Mouse (Mus musculus): ENCODE measurements around the gene Lrch1. TPM values are rescaled to one million over a fixed set of nuclear protein-coding genes. Genes with fewer than 3 reads are reported as not detected.

Lrch1 gene
- total RNA-seq, 2 experiments from 2014 or later = 18.2 to 19.5 TPM

DNA sequence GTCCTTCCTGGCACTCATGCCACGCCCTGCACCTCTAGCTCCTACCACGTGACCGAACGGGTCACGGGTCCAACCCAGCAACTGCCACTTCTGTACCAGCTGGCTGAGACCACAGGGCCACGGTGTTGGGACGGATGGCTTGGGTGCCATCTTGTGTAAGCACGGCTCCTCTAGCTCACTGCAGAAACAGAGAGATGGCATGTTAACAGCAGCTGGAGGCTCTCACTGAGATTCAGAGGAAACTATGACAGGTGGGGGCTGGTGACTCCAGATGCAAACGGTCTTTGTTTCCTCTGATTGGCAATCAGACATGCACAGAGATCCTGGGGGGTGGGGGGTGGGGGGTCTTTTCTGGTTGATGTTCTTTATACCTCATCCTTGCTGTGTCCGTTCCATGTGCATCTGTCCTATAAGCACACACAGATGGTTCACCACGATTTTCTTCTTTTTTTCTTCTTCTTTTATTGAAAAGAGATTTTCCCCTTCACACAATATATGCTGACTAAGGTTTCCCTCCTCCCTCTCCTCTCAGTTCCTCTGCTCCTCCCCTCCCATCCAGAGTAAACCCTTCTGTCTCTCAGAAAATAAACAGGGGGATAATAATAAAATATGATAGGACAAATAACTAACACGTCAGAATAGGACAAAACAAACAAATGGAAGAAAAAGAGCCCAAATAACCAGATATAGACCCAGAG, 25.5 kb downstream of the Lrch1 start:
- peak; percentile 53 for ATAC-seq (ENCODE audit: poor library complexity, severe bottlenecking)

DNA sequence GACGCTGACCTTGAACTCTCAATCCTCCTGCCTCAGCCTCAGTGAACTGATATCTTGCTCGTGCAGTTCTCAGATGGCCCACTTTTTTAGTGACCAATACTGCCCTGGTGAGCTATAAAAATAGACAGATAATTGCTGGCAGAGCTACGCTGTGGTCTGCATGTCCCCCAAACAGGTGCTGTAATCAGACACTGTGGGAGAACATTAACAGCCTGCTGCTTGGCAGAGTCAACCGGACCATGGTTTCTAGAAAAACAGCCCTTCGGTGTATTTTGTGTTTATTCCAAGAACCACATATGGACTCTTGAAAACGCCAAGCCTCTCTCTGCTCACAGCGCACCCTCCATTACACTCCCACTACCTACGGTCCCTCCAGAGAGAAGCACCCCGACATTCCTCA, 26.2 kb downstream of the Lrch1 start:
- ATAC-seq (ENCODE audit: poor library complexity, severe bottlenecking) = no peak

DNA sequence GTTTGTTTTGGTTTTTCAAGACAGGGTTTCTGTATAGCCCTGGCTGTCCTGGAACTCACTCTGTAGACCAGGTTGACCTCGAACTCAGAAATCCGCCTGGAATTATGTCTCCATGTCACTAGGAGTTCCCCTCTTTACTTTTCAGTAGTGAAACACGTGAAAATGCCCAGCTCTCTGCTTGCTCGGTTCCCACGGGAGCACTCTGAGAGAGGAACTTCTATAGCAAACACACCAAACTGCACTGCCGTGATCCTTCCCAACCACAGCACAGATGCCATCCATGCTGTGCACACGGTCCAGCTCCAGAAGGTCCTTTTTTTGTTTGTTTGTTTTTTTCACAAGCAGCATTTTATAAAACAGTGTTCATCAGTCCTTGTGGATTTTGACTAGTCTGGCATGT, 28.5 kb downstream of the Lrch1 start:
- no peak for ATAC-seq (ENCODE audit: poor library complexity, severe bottlenecking)

DNA sequence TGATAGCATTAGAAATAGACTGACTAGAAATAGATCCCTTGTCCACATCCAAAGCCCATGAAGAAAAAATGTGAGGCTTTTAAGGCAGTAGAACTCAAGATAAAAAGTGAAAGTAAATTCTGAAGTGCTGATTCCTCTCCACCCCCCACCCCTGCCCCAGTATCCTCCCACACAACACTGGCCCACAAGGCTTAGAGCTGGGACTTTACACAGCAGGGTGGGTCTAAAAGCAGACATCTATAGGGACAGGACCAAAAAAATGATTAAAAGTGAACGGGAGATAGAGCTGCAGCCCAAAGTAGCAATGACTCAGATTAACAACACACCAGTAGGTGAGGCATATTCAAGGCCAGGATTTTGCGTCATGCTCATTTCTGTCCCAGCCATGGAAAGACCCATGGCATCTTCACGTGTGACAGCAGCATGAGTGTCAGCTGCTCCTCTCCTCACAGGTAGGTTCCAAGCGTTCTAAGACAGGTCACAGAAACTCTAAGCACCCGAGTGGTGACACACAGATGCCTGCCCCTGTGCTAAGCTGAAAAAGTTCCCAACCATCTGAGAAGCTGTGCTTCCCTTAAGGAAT, 29.1 kb downstream of the Lrch1 start:
- ATAC-seq (ENCODE audit: poor library complexity, severe bottlenecking) = no peak

DNA sequence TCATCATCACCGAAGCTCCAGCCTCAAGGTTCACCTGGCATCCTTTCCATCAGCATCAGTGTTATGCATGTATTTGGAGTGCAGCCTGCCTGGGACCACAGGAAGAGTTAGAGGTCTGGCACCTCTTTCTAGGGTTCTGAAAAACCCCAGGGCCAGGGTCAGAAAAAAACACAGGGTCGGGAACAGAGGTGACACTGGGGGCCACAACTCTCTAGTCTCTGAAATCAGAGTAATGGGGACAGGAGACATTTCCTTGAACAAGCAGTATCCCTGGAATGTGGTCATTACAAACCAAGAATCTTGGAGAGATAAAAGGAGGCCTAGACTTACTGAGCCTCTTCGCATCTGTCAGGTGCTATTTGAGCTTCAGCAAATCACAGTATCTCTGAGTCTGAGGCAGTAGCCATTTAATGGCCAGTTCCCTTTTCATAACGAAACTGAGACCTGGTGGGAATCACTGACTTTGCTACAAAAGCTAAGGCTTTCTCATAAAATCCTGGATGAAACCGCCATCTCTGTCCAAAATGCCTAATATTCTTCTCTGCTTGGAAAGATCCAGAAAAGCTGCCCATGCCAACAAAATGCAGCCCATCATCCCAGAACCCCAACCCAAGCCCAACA, 30.1 kb downstream of the Lrch1 start:
- no peak for ATAC-seq (ENCODE audit: poor library complexity, severe bottlenecking)

DNA sequence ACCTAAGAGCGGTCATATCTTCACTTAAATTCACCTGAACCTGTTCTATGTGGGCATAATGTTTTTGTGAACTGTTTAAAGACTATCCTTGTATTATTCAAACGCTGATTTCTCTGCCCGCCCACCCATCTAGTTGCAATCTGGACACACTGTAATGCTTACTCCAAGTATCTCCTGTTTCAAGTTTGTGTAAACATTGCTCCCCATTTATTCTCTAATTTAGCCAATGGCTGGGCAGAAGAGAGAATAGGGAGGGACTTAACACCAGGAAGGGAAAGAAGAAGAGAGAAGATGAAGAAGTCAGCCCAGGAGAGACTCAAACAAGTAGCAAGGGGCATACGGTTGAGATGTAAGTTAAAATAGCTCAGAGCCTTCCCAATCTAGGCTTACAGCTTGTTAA, 31.0 kb downstream of the Lrch1 start:
- ATAC-seq (ENCODE audit: poor library complexity, severe bottlenecking) = no peak

DNA sequence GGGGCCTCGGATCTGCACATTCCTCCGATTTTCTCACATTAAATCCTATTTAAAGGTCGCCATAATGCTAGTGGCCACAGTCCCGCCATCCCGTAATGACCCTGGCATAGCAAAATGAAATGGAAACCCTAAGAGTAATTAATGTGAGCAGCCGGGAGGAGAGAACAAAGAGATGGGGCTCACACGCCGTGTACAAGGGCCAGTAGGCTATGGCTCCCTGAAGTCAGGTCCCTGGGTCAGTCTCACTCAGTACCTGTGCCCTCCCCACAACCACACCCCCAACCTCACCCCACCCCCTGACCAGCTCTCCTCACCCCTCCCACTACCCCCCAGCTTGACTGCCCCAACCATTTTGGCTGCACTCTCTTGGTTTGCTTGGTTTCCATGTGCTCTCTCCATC, 31.6 kb downstream of the Lrch1 start:
- ATAC-seq (ENCODE audit: poor library complexity, severe bottlenecking) = no peak

DNA sequence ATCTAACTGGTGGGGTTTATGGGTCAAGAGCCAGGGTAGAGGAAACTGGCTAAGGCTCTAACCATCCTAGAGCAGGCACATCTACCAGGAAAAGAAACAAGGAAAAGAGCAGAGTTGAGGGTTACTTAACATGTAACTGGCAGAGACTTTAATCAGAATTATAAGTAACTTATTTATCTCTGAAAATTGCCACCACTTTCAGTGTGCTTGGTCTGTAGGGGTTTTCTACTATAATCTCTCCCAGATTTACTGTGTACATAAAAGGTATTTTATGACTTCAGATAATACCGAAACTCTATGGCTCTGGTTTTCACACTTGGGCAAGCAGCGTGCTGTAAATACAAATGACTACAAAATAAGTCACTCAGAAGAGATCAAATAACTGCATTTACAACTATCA, 32.0 kb downstream of the Lrch1 start:
- ATAC-seq (ENCODE audit: poor library complexity, severe bottlenecking) = no peak

DNA sequence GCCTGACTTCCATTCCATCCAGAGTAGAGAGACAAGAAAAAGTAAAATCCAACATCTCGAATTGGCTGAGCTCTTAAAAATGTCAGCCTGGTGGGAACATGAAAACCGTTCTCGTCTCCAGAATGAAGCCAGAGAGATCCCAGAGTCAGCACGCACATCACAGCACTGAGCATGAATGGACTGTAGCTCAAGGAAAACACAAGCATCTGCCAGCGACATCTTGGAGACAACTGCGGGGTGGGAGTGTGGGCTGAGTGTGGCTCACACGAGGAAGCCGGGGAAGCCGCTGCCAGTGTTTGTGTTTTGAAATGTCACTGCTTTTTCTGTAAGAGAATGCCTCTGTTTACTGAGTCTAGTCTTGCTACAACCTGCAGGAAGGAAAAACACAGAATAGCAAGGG, 32.7 kb downstream of the Lrch1 start:
- no peak for ATAC-seq (ENCODE audit: poor library complexity, severe bottlenecking)

DNA sequence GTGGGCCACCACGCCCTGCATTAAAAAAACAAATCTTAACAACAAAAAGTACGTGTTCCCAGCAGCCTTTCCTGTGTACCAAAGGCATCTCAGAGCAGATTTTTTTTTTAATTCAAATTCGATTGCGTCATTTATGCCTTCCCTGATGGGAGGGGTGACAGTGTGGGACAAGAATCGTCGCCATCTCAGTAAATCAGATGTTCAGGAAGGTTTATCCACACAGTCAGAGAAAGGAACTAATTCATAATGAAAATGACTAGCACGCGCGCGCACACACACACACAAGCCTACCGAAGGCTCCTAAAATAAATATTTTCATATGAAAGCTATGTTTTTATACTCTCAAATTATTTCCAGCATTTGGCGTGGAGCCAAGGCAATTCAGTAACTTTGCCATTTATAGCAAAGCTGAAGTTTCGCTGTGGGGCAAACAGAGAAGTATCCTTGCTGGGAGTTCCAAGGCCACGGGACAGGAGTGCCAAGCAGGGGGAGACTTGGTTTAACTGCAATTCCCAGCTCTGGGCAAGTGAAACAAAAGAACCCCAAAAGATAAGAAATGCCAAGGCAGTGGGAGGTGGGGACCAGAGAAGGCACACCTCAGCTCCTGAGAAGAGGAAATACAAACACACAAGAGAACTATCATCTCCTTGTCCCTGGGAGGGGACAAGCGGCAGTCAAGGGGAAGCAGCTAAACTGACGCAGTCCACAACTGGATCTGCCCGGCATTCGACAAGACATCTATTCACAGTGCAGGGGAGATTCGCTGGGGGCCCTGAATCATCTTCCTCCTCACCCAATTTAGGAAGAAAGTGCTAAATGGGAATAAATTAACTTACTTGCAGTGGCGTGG, 34.1 kb downstream of the Lrch1 start:
- ATAC-seq (ENCODE audit: poor library complexity, severe bottlenecking) = peak; percentile 69

DNA sequence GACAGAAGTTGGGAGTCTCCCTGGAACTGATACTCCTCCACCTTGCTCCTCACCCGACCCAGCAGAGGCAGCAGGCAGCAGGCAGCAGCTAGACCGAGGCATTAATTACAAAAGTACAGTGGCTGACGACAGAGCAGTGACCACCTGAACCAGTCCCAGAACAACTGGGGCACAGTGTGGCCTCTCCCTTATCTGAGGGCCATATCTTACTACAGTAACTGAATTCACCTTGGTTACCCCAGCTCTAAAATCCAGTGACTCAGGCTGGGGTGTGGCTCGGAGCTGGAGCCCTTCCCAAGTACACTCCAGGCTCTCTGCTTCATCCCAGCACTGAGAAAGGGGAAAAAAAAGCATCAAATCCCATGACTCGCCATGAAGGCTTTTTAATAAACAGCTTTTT, 37.3 kb downstream of the Lrch1 start:
- ATAC-seq (ENCODE audit: poor library complexity, severe bottlenecking) = no peak

DNA sequence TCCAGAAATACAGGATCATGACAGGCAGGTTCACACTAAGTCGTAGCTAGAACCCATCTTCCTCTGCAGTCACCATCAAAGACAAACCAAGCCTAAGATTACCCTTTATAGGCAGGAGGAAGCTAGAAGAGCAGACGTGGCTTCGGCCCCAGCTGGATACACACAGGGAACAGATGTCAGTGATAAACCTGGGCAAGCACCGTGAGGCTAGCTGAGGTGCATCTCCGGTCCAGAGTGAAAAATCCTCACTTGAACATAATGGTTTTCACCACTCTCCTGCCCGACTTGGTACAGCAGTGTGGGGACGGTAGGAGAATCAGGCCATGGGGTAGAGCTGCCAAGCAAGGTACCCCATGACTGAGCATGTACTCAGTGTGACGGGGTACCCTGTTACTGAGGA, 38.7 kb downstream of the Lrch1 start:
- no peak for ATAC-seq (ENCODE audit: poor library complexity, severe bottlenecking)

DNA sequence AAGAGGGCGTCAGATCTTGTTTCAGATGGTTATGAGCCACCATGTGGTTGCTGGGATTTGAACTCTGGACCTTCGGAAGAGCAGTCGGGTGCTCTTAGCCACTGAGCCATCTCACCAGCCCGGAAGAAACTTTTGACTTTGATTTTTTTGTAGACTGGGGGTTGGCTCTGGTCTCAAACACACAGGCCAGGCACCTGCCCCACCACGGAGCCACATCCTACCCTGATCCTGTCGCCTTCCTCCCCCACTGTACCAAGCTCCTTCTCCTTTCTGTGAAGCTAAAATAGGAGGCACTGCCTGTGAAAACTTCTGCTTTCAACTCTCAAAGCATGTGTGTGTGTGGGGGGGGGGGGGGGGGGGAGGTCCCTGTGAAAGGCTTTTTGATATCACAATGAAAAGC, 39.4 kb downstream of the Lrch1 start:
- peak; percentile 73 for ATAC-seq (ENCODE audit: poor library complexity, severe bottlenecking)

DNA sequence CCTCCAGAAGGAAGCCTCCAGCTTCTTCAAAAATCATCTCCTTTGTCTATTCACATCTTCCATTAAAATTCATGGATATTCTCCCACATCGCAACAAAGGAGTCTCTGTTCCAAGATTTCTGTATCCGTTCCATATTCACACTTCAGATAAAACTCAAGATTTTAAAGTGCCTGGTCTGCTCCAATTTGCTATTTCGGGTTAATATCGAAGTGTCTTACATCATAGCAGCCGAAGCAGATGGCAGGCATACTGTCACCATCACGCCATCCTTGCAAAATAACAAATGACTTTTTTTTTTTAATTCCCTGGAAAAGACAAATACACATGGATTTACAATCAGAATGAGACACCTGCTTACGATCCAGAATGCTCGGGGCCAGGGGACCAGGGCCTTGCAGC, 40.0 kb downstream of the Lrch1 start:
- no peak for ATAC-seq (ENCODE audit: poor library complexity, severe bottlenecking)

DNA sequence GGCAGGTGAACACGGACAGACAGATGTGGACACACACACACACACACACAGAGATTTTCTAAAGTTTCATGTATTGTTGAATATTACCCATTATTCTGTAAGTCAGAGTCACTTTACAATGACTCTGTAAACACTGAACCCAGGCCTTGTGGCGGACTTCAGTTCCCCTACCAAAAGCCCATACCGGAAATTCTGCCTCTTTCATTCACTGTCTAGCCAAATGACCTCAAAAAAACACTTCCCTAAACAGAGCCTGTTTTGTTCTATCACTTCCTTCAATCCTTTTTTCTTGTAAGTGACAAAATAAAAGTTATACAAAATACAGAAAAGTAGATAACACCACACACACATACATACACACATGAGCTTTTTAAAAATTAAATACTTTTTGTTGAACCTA, 41.7 kb downstream of the Lrch1 start:
- ATAC-seq (ENCODE audit: poor library complexity, severe bottlenecking) = peak; percentile 84

DNA sequence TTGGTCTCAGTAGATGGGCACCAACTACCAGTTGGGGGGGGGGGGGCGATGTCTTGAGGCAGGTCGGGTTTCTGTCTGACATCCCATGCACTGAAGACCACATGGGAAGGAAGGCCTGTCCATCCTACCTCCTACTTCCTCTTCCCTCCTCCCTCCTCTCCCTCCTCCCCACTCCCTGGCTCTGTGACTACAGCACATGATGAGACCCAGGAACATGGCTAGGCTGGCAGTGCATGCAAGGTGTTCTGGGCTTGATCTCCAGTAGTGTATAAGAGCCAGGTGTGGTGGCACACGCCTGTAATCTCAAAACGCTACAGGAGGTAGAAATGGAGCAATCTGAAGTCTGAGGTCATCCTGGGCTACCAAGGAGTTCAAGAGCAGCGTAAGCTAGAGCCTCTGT, 43.2 kb downstream of the Lrch1 start:
- no peak for ATAC-seq (ENCODE audit: poor library complexity, severe bottlenecking)

DNA sequence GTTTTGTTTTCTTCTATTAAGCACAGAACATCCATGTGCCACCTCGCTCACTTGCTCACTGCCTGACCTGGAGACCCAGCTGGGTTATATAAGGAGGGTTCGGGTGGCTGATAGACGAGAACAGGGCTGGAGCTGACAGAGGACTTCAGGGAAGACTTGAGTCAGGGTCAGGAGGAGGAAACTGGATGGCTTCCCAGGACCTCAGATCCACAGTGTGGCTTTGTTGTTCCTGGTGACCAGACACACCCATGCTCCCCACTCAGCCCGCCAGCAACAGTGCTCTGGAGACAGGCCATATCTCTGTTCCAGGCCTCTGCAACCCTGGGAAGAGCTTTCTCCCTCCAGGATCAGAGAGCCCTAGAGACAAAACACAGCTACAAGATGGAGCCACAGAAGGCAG, 44.6 kb downstream of the Lrch1 start:
- ATAC-seq (ENCODE audit: poor library complexity, severe bottlenecking) = no peak

DNA sequence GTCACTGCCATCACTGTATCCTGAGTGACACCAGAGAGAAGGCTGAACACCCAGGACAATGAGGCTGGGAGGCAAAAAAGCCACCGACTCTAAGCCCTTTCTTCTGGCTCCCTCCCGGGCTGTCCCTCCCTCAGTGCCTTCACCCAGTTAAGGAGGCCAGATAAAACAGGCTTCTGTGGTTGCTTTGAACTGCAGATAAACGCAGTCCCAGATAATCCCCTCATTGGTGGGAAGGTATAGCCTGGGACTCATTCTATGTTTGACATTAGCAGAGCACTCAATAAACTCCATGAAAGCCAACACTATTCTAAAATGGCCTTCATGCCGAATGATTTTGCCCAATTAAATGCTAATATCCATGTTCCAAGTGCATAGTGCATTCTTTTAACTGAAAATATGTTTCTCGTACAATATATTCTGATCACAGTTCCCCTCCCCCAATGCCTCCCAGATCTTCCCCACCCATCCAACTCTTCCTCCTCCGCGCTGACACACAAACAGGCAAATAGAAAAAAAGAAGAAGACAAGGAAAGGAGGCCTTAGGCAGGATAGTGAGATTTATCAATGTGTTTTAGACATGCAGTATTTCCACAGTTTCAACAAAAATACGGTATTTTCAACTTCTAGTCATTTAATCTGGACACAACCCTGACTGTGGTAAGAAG, 46.8 kb downstream of the Lrch1 start:
- ATAC-seq (ENCODE audit: poor library complexity, severe bottlenecking) = no peak

DNA sequence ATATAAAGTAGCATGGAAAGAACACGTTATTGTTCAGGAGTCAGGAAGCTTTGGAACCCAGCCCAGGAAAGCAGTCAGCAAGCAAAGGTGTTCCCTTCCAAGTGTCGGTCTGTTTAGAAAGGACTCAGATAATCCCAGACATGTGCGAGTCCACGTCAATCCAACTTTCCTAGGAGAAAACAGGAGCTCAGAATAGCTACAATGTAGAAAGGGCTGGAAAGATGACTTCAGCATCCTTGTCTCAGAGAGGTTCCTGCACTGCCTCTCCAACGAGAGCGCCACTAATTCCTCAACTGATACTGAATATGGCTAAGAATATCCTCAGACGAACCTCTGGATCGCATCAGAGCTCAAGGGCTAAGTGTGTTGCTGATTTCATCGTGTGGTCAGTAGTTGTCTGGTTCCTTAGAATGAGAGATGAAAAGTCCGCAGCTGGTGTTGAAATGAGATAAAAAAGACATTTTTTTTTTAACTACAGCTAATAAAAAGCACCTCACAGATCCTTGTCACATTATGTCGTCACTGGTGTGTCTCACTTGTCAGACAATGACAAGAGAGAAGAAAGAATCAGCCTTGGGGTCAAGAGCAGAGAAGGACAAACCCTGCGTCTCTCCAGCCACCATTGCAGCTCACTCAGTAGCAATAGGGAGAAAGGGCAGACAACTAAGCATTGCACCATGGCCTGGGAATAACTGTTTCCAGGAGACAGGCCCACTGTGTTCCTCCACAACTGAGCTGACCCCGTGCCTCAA, 47.5 kb downstream of the Lrch1 start:
- no peak for ATAC-seq (ENCODE audit: poor library complexity, severe bottlenecking)

DNA sequence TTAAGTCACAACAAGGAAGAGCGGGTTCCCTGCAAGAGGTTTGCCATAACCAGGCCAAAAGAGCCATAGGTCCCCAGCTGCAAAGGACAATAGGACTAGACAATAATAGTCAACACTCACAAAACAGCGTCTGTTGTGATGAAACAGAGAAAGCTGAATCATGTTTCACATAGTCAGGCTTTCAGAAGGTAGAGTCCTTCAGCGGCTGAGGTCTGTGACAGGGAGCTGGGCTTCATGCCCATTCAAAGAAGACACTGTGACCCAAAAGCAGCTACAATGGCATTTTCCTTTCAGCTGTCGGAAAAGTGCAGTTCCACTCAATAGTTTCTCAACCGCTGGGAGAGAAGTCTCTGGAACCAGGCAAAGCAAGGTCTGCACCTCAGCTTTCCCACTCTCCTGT, 48.7 kb downstream of the Lrch1 start:
- ATAC-seq (ENCODE audit: poor library complexity, severe bottlenecking) = no peak
